Mouse (Mus musculus) right cerebral cortex, postnatal 36 days (tissue): ENCODE measurements around the gene Fgr.

Experiments
- DNase-seq, 2 experiments: peaks; one replicate each; pipeline ENCODE4 v3.0.0; 2022; ENCODE audit warnings: low spot score in 2 of 2, mixed read lengths in 1 of 2

Fgr gene

GRCm38 (mm10) chr4:133014896-133015709 lies 41.2 kb downstream of the Fgr start:
- no peak for DNase-seq

GRCm38 (mm10) chr4:133015710-133016651 lies 42.1 kb downstream of the Fgr start:
- DNase-seq, result no peak

GRCm38 (mm10) chr4:133016677-133017415 lies 43.0 kb downstream of the Fgr start:
- DNase-seq, result peak in 1 of 2 experiments; percentile 67

GRCm38 (mm10) chr4:133017597-133018262 lies 43.8 kb downstream of the Fgr start:
- peak in 1 of 2 experiments; percentile 66 for DNase-seq

- no peak for DNase-seq
Measured at GRCm38 (mm10) chr4:133018263-133018798, 44.4 kb downstream of the Fgr start.

GRCm38 (mm10) chr4:133020721-133021120 lies 46.8 kb downstream of the Fgr start:
- DNase-seq, result no peak

GRCm38 (mm10) chr4:133021181-133021671 lies 47.3 kb downstream of the Fgr start:
- DNase-seq, result no peak

- DNase-seq, result no peak
Measured at GRCm38 (mm10) chr4:133022217-133022616, 48.3 kb downstream of the Fgr start.

GRCm38 (mm10) chr4:133022954-133023635 lies 49.2 kb downstream of the Fgr start:
- no peak for DNase-seq

- no peak for DNase-seq
Measured at GRCm38 (mm10) chr4:133023636-133024035, 49.7 kb downstream of the Fgr start.

GRCm38 (mm10) chr4:133024404-133024803 lies 50.5 kb downstream of the Fgr start:
- DNase-seq, result no peak

- DNase-seq, result no peak
Measured at GRCm38 (mm10) chr4:133024969-133025685, 51.2 kb downstream of the Fgr start.

- no peak for DNase-seq
Measured at GRCm38 (mm10) chr4:133026272-133026671, 52.4 kb downstream of the Fgr start.

GRCm38 (mm10) chr4:133026826-133027375 lies 53.0 kb downstream of the Fgr start:
- no peak for DNase-seq

GRCm38 (mm10) chr4:133027721-133028120 lies 53.8 kb downstream of the Fgr start:
- no peak for DNase-seq

- DNase-seq, result no peak
Measured at GRCm38 (mm10) chr4:133028193-133028592, 54.3 kb downstream of the Fgr start.

- DNase-seq, result no peak
Measured at GRCm38 (mm10) chr4:133028875-133029274, 55.0 kb downstream of the Fgr start.

- DNase-seq, result no peak
Measured at GRCm38 (mm10) chr4:133032410-133033095, 58.7 kb downstream of the Fgr start.

- DNase-seq, result no peak
Measured at GRCm38 (mm10) chr4:133034478-133034877, 60.6 kb downstream of the Fgr start.
